Mouse (Mus musculus) forebrain, embryonic 14.5 days (tissue): ENCODE measurements at regions not wholly inside any gene's neighbourhood (a gene's known extent, or its start where the extent isn't known, plus 50 kb on each side); places are given as distances from the start of the nearest gene placed in this dataset.

Source experiments
- ATAC-seq: fragments of 200-750 bp; cut with Nextera tagmentation; 2 replicates; pipeline ENCODE4 v1.8.0; 2017; ENCODE audit warnings: mild to moderate bottlenecking, moderate library complexity
- DNase-seq: peaks from one replicate; pipeline ENCODE4 v3.0.0-alpha.2; 2015; ENCODE audit warnings: low spot score
- H3K27ac ChIP-seq: fragments of 300-500 bp; sonication (generic); 2 replicates; pipeline ENCODE4 v1.5.1; 2014; ENCODE audit warnings: low read depth, mild to moderate bottlenecking, control low read depth, low read length, moderate library complexity
- H3K27me3 ChIP-seq: fragments of 300-500 bp; sonication (generic); replicated peaks from 2 replicates; pipeline ENCODE4 v1.6.1; 2014; ENCODE audit warnings: low read length, control low read depth, mixed read lengths; ENCODE audit not compliant: control insufficient read depth, insufficient read depth
- H3K36me3 ChIP-seq: fragments of 300-500 bp; sonication (generic); 2 replicates; pipeline ENCODE4 v1.6.1; 2014; ENCODE audit warnings: low read length, control low read depth; ENCODE audit not compliant: control insufficient read depth, insufficient read depth
- H3K4me1 ChIP-seq: fragments of 300-500 bp; sonication (generic); 2 replicates; pipeline ENCODE4 v1.6.1; 2014; ENCODE audit warnings: antibody characterized with exemption, low read length, control low read depth; ENCODE audit not compliant: control insufficient read depth, insufficient read depth
- H3K4me2 ChIP-seq: fragments of 300-500 bp; sonication (generic); 2 replicates; pipeline ENCODE4 v1.6.1; 2014; ENCODE audit warnings: mild to moderate bottlenecking, control low read depth, low read length
- H3K4me3 ChIP-seq: fragments of 300-500 bp; sonication (generic); 2 replicates; pipeline ENCODE4 v1.5.1; 2014; ENCODE audit warnings: low read depth, low read length, control low read depth
- H3K9ac ChIP-seq: fragments of 300-500 bp; sonication (generic); 2 replicates; pipeline ENCODE4 v1.6.1; 2014; ENCODE audit warnings: mild to moderate bottlenecking, low read length, control low read depth, moderate library complexity
- H3K9me3 ChIP-seq: fragments of 300-500 bp; sonication (generic); replicated peaks from 2 replicates; pipeline ENCODE4 v1.6.1; 2016; ENCODE audit warnings: low read length, control low read depth, mixed read lengths; ENCODE audit not compliant: control insufficient read depth
- WGBS: fragments of 180-500 bp; shearing (Covaris S2); extraction: QIAGEN DNeasy Blood & Tissue Kit; methylation state at CpG from one replicate; pipeline ENCODE4 v1.1.7; 2014; 5-methylcytosine and 5-hydroxymethylcytosine counted together

DNA sequence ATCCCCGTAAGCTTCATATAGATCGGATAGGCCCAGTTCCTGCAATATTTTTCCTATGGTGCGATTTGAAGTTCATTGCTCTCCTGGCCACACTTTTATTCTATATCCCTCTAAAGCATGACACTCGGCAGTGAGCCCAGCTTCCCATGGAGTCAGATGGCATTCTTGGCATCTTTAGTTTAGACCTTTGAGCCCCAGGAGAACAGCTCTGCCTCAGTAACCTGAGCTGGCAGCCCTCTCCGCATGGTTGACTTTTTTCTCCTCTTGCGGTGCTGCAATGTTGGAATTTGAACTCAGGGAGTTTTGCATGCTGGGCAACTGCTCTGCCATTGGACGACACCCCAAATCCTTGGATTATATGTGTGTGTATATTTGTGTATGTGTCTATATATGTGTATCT, 149.7 kb upstream of the 4931429L15Rik start:
- DNase-seq (no peak), ATAC-seq (no peak)
- H3K4me2 ChIP-seq = no peak overlapping the region
- no peak overlapping the region for H3K9ac ChIP-seq
- no peaks in the 10 kb centered on the region for H3K4me1 ChIP-seq
- 75% methylated on average over 7 of the region's 7 CpGs for WGBS
- H3K9me3 ChIP-seq = 0 out of 2 replicates have a peak, but pooled peaks cover 2% of the 10 kb centered on the region
- 0 out of 2 replicates have a peak, but pooled peaks cover 4% of the 10 kb centered on the region for H3K27me3 ChIP-seq
- no peak overlapping the region for H3K4me3 ChIP-seq
- no peak overlapping the region for H3K27ac ChIP-seq
- H3K36me3 ChIP-seq = no peaks in the 10 kb centered on the region

DNA sequence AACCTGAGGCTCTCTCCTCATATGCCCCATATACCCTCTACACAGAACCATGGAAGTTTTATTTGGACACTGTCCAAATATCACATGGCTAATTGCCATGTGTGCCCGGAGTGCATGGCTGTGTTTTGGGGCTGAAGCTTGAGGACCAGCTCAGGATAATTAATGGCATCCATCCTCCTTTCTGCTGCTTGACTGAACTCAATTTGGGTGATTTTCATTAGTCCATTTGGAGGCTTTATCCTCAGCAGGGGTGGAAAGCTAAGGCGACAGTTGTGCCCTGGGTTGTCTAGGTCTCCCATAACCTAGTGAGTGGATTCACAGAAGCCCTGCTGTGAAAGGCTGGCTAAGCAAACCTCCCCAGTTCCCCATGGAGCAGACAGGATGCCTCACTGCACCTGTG, 148.5 kb upstream of the 4931429L15Rik start:
- Histone ChIP-seq H3K36me3 (no peaks in the 10 kb centered on the region), H3K4me3 (no peak overlapping the region), H3K4me1 (no peaks in the 10 kb centered on the region), H3K9me3 (0 out of 2 replicates have a peak, but pooled peaks cover 2% of the 10 kb centered on the region), H3K27ac (0 out of 2 replicates have a peak overlapping the region, but pooled peaks have one; percentile 1), H3K4me2 (no peak overlapping the region), H3K27me3 (0 out of 2 replicates have a peak, but pooled peaks cover 4% of the 10 kb centered on the region), H3K9ac (no peak overlapping the region)
- DNase-seq (peak; percentile 33), ATAC-seq (no peak)
- 8% methylated on average over 2 of the region's 2 CpGs for WGBS

DNA sequence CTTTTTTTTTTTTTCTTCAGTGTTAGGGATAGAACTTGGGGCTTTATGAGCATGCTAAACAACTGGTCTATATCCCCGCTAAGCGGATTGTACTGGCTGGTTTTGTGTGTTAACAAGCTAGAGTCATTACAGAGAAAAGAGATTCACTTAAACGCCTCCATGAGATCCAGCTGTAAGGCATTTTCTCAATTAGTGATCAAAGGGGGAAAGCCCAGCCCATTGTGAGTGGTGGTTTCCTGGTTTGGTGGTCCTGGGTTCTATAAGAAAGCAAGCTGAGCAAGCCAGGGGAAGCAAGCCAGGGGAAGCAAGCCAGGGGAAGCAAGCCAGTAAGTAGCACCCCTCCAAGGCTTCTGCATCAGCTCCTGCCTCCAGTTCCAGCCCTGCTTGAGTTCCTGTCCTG, 147.9 kb upstream of the 4931429L15Rik start:
- WGBS = 5% methylated on average over 3 of the region's 3 CpGs
- Histone ChIP-seq H3K4me3 (no peak overlapping the region), H3K27me3 (0 out of 2 replicates have a peak, but pooled peaks cover 4% of the 10 kb centered on the region), H3K9me3 (0 out of 2 replicates have a peak, but pooled peaks cover 2% of the 10 kb centered on the region), H3K4me1 (no peaks in the 10 kb centered on the region), H3K27ac (no peak overlapping the region), H3K9ac (no peak overlapping the region), H3K4me2 (no peak overlapping the region), H3K36me3 (no peaks in the 10 kb centered on the region)
- DNase-seq (no peak), ATAC-seq (no peak)

DNA sequence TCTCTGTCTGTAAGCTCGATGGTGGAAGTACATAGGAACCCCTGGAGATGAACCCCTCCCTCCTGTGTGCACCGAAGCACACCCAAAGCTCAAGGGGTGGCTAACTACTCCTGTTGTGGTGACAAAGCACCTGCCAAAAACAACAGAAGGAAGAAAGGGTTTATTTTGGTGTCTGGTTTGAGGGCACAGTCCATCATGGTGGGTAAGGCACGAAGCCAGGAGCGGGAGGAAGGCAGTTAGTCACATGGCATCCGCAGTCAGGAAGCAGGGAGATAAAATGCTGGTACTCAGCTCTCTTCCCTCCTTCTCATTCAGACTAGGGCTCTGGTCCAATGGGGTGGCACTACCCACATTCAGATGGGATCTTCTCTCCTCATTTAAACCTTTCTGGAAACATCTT, 142.9 kb upstream of the 4931429L15Rik start:
- Histone ChIP-seq H3K4me2 (no peak overlapping the region), H3K36me3 (no peaks in the 10 kb centered on the region), H3K4me3 (no peak overlapping the region), H3K9ac (no peak overlapping the region), H3K4me1 (no peaks in the 10 kb centered on the region), H3K27me3 (0 out of 2 replicates have a peak, but pooled peaks cover 4% of the 10 kb centered on the region), H3K27ac (no peak overlapping the region), H3K9me3 (0 out of 2 replicates have a peak, but pooled peaks cover 2% of the 10 kb centered on the region)
- no peak for ATAC-seq
- no peak for DNase-seq
- WGBS = 89% methylated on average over 5 of the region's 5 CpGs

DNA sequence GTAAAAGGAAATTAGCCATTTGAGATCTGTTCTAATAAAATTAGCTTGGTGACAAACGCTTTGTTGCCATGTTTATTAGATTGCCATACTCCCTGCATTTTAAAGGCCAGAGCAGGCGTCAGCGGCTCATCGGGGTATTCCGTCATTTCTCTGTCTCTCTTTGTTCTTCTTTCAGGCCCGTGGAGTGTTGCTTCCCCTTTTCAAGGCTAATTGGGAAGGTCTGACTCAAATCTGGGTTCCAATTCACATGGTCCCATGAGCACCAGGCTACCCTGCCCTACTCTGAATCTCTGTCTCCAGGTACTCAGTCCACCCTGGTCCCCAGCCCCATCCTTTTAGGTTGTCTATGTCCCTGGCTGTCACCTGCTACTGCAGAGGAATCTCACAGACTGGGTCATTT, 138.2 kb upstream of the 4931429L15Rik start:
- Histone ChIP-seq H3K4me1 (no peaks in the 10 kb centered on the region), H3K9ac (no peak overlapping the region), H3K4me2 (no peak overlapping the region), H3K27ac (no peak overlapping the region), H3K36me3 (no peaks in the 10 kb centered on the region), H3K27me3 (0 out of 2 replicates have a peak, but pooled peaks cover 3% of the 10 kb centered on the region), H3K9me3 (no peaks in the 10 kb centered on the region), H3K4me3 (no peak overlapping the region)
- no peak for DNase-seq
- ATAC-seq = no peak
- WGBS = 46% methylated on average over 6 of the region's 6 CpGs

DNA sequence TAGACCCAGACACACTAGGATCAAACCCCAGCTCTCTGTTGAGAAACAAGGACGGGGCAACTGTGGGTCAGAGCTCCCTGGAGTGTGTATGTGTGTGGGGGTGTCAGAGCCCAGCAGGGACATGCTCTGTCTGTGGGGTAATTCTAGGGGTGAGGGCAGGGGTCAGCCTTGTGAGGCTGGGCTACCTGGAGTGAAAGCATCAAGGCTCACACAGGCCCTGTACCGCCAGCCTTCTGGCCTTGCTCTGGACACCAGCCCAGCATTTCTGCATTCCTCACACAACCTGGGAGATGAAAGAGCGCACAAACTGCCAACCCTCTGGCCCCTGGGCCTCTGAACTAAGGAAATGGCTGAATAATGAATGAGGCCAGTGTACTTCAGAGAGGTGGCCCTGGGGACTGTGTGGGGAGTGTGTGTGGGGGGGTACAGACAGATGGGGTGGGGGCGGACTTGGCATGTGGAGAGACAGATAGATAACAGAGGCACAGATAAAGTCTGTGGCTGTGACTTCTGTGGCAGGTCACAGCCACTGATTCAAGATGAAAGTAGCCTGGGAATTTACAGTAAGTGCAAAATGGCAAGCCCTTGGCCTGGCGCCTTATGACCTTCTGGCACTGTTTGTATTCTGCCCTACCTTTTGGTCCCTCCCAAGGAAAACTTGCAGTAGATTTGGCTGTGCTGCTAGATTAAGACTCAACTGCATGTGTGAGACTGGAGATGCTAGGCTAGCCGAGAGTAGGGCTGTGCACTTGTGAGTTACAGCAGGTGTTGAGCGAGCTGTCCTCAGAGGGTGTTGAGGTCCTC, 135.2 kb upstream of the 4931429L15Rik start:
- H3K27me3 ChIP-seq = 0 out of 2 replicates have a peak, but pooled peaks cover 3% of the 10 kb centered on the region
- DNase-seq (peak; percentile 29), ATAC-seq (peak; percentile 32; the same call in 1 of the 2 replicates)
- H3K36me3 ChIP-seq = no peaks in the 10 kb centered on the region
- no peaks in the 10 kb centered on the region for H3K9me3 ChIP-seq
- no peak overlapping the region for H3K4me2 ChIP-seq
- no peak overlapping the region for H3K27ac ChIP-seq
- H3K4me3 ChIP-seq = no peak overlapping the region
- no peaks in the 10 kb centered on the region for H3K4me1 ChIP-seq
- WGBS = 69% methylated on average over 7 of the region's 7 CpGs
- no peak overlapping the region for H3K9ac ChIP-seq

DNA sequence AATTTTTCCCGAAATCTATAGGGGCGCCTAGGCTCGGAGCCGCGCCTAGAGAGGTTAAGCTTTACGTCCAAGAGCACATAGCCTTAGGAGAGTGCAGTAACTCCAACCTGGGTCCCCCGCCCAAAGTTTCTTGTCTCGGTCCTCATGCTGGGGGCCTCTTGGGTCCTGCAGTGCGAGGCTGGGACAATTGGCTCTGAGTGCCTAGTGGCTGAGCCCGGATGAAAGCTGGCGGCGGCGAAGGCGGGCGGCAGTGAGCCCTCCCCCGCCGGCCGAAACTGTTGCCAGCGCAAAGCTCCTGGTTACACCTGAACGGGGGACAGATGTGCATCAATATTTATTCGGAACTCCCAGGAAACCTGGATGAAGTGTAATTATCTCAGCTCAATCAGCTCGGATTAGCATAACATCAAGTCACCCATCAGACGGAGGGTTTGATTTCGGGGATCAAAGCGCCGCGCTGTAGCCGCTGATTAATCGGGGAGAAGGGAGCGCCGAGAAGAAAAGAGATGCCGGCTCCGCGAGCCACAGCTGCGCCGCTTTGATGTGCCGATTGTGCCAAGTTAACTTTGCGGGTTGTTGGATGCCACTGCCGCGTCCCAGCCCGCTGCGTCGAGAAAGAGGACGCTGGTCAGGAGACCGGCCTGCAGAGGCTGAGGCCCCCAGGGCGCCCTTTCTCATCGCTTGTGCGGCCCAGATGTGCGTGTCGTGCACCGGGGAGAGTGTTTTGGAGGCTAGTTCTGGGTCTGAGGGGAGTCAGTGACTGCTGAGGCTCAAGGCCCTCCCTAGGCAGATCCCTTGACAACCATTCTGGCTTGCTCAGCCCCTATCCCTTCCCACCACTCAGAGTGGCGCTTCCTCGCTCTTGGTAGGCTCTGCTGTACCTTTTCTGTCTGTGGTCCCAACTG, 123.7 kb upstream of the 4931429L15Rik start:
- under 1% methylated on average over 53 of the region's 53 CpGs for WGBS
- Histone ChIP-seq H3K27me3 (peaks cover 32% of the 10 kb centered on the region), H3K36me3 (no peaks in the 10 kb centered on the region), H3K9ac (peak overlapping the region; percentile 35; the same call in 1 of the 2 replicates), H3K4me2 (peak overlapping the region; percentile 59), H3K9me3 (no peaks in the 10 kb centered on the region), H3K4me1 (peaks cover 16% of the 10 kb centered on the region), H3K27ac (peak overlapping the region; percentile 63), H3K4me3 (peak overlapping the region; percentile 28)
- peak; percentile 80 for DNase-seq
- ATAC-seq = peak; percentile 67

DNA sequence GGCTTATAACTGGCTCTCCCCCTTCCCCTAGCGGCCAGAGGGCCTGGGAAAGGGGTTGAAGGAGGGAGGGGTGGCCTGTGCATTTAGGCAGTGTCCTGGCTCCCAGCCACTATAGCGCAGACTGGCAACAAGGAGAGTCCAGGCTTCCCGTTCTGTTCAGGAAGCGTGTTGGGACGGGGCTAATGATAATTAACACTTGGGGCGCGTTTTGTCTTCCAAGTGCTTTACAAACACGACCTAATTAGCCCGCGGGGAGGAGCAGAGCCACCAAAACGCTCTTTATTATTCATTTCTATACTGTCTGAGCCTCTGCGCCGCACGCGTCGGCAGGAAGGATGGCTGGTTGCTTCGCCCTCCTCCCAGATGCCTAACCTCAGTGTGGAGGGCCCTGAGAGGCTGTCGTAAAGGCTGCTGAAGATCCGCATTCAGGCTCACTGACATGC, 123.0 kb upstream of the 4931429L15Rik start:
- Histone ChIP-seq H3K4me3 (peak overlapping the region; percentile 28), H3K36me3 (no peaks in the 10 kb centered on the region), H3K27ac (peak overlapping the region; percentile 63), H3K9me3 (no peaks in the 10 kb centered on the region), H3K4me1 (peaks cover 16% of the 10 kb centered on the region), H3K27me3 (peaks cover 32% of the 10 kb centered on the region), H3K4me2 (peak overlapping the region; percentile 59), H3K9ac (peak overlapping the region; percentile 22; the same call in 1 of the 2 replicates)
- under 1% methylated on average over 18 of the region's 19 CpGs for WGBS
- DNase-seq (peak; percentile 95), ATAC-seq (peak; percentile 89)
